In genomic region chr4:139199703-139200340, GRCm38 (mm10) we compare ENCODE assay signal across 12 mouse cellular contexts. TPM values are rescaled to one million over a fixed set of nuclear protein-coding genes. Genes with fewer than 3 reads are reported as not detected.
A peak's percentile ranks its signal among the peaks of the same experiment; 100 is the strongest.
DNase-seq lines count a peak whose midpoint lies in the region; ATAC-seq and TF ChIP-seq lines count a peak whose summit lies in the region.
"Had no signal": no experiment of that assay in that cellular context is flagged by ENCODE, and none has a peak within 500 bp of the region (broad histone marks: within the 10 kb centered on the region; RNA-seq: fewer than 3 reads in every experiment).

No protein-coding gene starts in this region.

- H3K4me1 ChIP-seq in heart, adult 2 months (ENCODE audit: control insufficient read depth, insufficient read depth, low read length), result peaks cover 64% of the 10 kb centered on the region
- H3K4me1 ChIP-seq in CH12.LX (ENCODE audit: control insufficient read depth in 1 of 2, insufficient read depth in 2 of 2), result peaks cover 46 to 99% of the 10 kb centered on the region in 2 experiments
- H3K4me1 ChIP-seq in cerebellum, adult 2 months (ENCODE audit: control insufficient read depth, insufficient read depth, low read length), result peaks cover 23% of the 10 kb centered on the region
- H3K4me1 ChIP-seq in limb, embryonic 10.5 days, result peaks cover 39% of the 10 kb centered on the region

- H3K4me3 ChIP-seq in heart, adult 2 months, result no peak overlapping the region
- no peak overlapping the region for H3K4me3 ChIP-seq in CH12.LX (replicated peaks in 1 of 3; ENCODE audit: low read depth in 2 of 3, low read length in 2 of 3, poor library complexity in 1 of 3)
- H3K4me3 ChIP-seq in cerebellum, adult 2 months (replicated peaks; ENCODE audit: insufficient read depth, low read depth, low read length), result no peak overlapping the region
- no peak overlapping the region for H3K4me3 ChIP-seq in limb, embryonic 10.5 days
- H3K4me3 ChIP-seq: embryonic facial prominence, embryonic 15.5 days had no signal

- no peak for TF ChIP-seq RAD21 in CH12.LX (IDR thresholded peaks at IDR 0.05; ENCODE audit: low read depth, low read length)

- 82% methylated on average over 8 of the region's 8 CpGs for WGBS in heart, adult 2 months
- 92% methylated on average over 8 of the region's 8 CpGs for WGBS in cerebellum, adult 2 months
- WGBS in limb, embryonic 10.5 days, result 93% methylated on average over 8 of the region's 8 CpGs

- intact Hi-C loops in heart, adult 2 months (cut with DNase I), result no loop called here
- intact Hi-C loops in heart, postnatal 14 days (cut with DNase I), result no loop called here

- in situ Hi-C loops in CH12.LX (cut with MboI; ENCODE audit: low pct_ligation_motif_present, low pct_unique_long_range_greater_than_20kb, low sequenced_read_pairs), result no loop called here

- H3K79me2 ChIP-seq in heart, adult 2 months (replicated peaks; ENCODE audit: control insufficient read depth, insufficient read depth, low read length), result peaks cover 9% of the 10 kb centered on the region
- peaks cover 91% of the 10 kb centered on the region for H3K79me2 ChIP-seq in CH12.LX (replicated peaks; ENCODE audit: control insufficient read depth, extremely low read depth, insufficient read depth, poor library complexity, severe bottlenecking)

- ATAC-seq in granulocyte monocyte progenitor cell, adult 5-6 weeks (replicated peaks; ENCODE audit: poor library complexity, severe bottlenecking), result peak; percentile 60
- peak; percentile 58 for ATAC-seq in megakaryocyte, adult 5-6 weeks (ENCODE audit: poor library complexity, severe bottlenecking)

- DNase-seq in heart, adult 2 months, result peak in 1 of 2 experiments; percentile 52
- DNase-seq in heart, postnatal 14 days, result no peak
- DNase-seq in CH12.LX (ENCODE audit: extremely low read depth), result no peak
- no peak for DNase-seq in cerebellum, adult 2 months
- DNase-seq in limb, embryonic 10.5 days (ENCODE audit: low spot score), result no peak
- DNase-seq in cerebellum, adult 9-10 months, result no peak
- DNase-seq: cerebellum, adult 11 months; kidney, adult 2 months had no signal

- no peak overlapping the region for H3K4me2 ChIP-seq in CH12.LX (ENCODE audit: insufficient read depth, low read depth, poor library complexity, severe bottlenecking)
- H3K4me2 ChIP-seq: embryonic facial prominence, embryonic 15.5 days; heart, embryonic 11.5 days had no signal

- peaks cover 18% of the 10 kb centered on the region for H3K36me3 ChIP-seq in heart, adult 2 months (ENCODE audit: control insufficient read depth, insufficient read depth, low read length)
- H3K36me3 ChIP-seq in CH12.LX (replicated peaks in 1 of 2; ENCODE audit: control insufficient read depth in 1 of 2, insufficient read depth in 1 of 2, low read length in 1 of 2), result peaks cover 11 to 80% of the 10 kb centered on the region in 2 experiments
- H3K36me3 ChIP-seq in limb, embryonic 10.5 days, result peaks cover 64% of the 10 kb centered on the region

- TF ChIP-seq EP300 in heart, adult 2 months (IDR thresholded peaks at IDR 0.05; ENCODE audit: insufficient read depth, low read depth, low read length), result no peak
- TF ChIP-seq EP300 in CH12.LX (IDR thresholded peaks at IDR 0.05; ENCODE audit: low read length), result no peak

- peak overlapping the region; percentile 77 for H3K27ac ChIP-seq in heart, adult 2 months
- peak overlapping the region; percentile 11; the same call in 1 of the 2 replicates for H3K27ac ChIP-seq in CH12.LX (ENCODE audit: insufficient read depth, low read depth)
- H3K27ac ChIP-seq in cerebellum, adult 2 months (ENCODE audit: insufficient read depth, low read length), result no peak overlapping the region
- H3K27ac ChIP-seq in limb, embryonic 10.5 days, result no peak overlapping the region
- H3K27ac ChIP-seq: embryonic facial prominence, embryonic 15.5 days had no signal

- no peak for TF ChIP-seq POLR2A in heart, adult 2 months (IDR thresholded peaks at IDR 0.05; ENCODE audit: insufficient read depth, low read depth, low read length)
- no peak for TF ChIP-seq POLR2A in CH12.LX (IDR thresholded peaks at IDR 0.05; ENCODE audit: low read depth, low read length)
- TF ChIP-seq POLR2A in cerebellum, adult 2 months (IDR thresholded peaks at IDR 0.05; ENCODE audit: borderline replicate concordance, insufficient read depth, low read length), result no peak

- TF ChIP-seq CTCF in heart, adult 2 months (IDR thresholded peaks at IDR 0.05), result no peak
- no peak for TF ChIP-seq CTCF in CH12.LX (conservative IDR thresholded peaks at IDR 0.05 in 1 of 2, IDR thresholded peaks at IDR 0.05 in 1 of 2; ENCODE audit: low read depth in 2 of 2, low read length in 2 of 2)
- no peak for TF ChIP-seq CTCF in cerebellum, adult 2 months (IDR thresholded peaks at IDR 0.05; ENCODE audit: borderline replicate concordance, insufficient read depth, low read depth, low read length)

- H3K27me3 ChIP-seq in heart, adult 2 months (ENCODE audit: control insufficient read depth, insufficient read depth, low read length), result no peaks in the 10 kb centered on the region
- H3K27me3 ChIP-seq in CH12.LX (replicated peaks), result no peaks in the 10 kb centered on the region
- H3K27me3 ChIP-seq in cerebellum, adult 2 months (ENCODE audit: control insufficient read depth, insufficient read depth, low read length), result no peaks in the 10 kb centered on the region
- H3K27me3 ChIP-seq in limb, embryonic 10.5 days (ENCODE audit: low read depth, poor library complexity, severe bottlenecking), result no peaks in the 10 kb centered on the region
- H3K27me3 ChIP-seq: embryonic facial prominence, embryonic 15.5 days had no signal

- H3K9ac ChIP-seq in heart, adult 2 months (ENCODE audit: low read depth, low read length), result no peak overlapping the region
- H3K9ac ChIP-seq in CH12.LX (ENCODE audit: insufficient read depth, low read depth), result no peak overlapping the region
- H3K9ac ChIP-seq: embryonic facial prominence, embryonic 15.5 days had no signal

- no peaks in the 10 kb centered on the region for H3K9me3 ChIP-seq in CH12.LX (replicated peaks; ENCODE audit: low read length)
- no peaks in the 10 kb centered on the region for H3K9me3 ChIP-seq in limb, embryonic 10.5 days (replicated peaks)
- H3K9me3 ChIP-seq: embryonic facial prominence, embryonic 15.5 days had no signal

- dilution Hi-C loops in CH12.LX (cut with MboI; ENCODE audit: extremely low pct_ligation_motif_present, extremely low pct_unique_long_range_greater_than_20kb, low sequenced_read_pairs), result no loop called here

TF ChIP-seq in CH12.LX, 34 proteins besides CTCF, POLR2A, EP300 and RAD21:
- no peak for TF ChIP-seq KAT2A (IDR thresholded peaks at IDR 0.05; ENCODE audit: insufficient replicate concordance, low read length)
- no peak for TF ChIP-seq MAZ (IDR thresholded peaks at IDR 0.05; ENCODE audit: low read depth, low read length)
- TF ChIP-seq JUND (conservative IDR thresholded peaks at IDR 0.05; ENCODE audit: low read depth, low read length), result no peak
- no peak for TF ChIP-seq ETS1 (conservative IDR thresholded peaks at IDR 0.05; ENCODE audit: low read depth, low read length)
- TF ChIP-seq USF2 (conservative IDR thresholded peaks at IDR 0.05; ENCODE audit: low read depth, low read length), result no peak
- no peak for TF ChIP-seq POLR2AphosphoS2 (IDR thresholded peaks at IDR 0.05; ENCODE audit: low read depth, low read length)
- no peak for TF ChIP-seq NRF1 (IDR thresholded peaks at IDR 0.05; ENCODE audit: low read depth, low read length)
- no peak for TF ChIP-seq USF1 (IDR thresholded peaks at IDR 0.05; ENCODE audit: low read depth, low read length)
- no peak for TF ChIP-seq IRF4 (IDR thresholded peaks at IDR 0.05; ENCODE audit: low read depth, low read length)
- TF ChIP-seq NELFE (IDR thresholded peaks at IDR 0.05; ENCODE audit: low read depth, low read length), result no peak
- no peak for TF ChIP-seq ZKSCAN1 (IDR thresholded peaks at IDR 0.05; ENCODE audit: borderline replicate concordance, low read depth, low read length)

RNA-seq across cellular contexts. Expression of gene Capzb, which starts 7.1 kb away (rescaled TPM):
- total RNA-seq in heart, adult 2 months (2021), result 100 to 1,000 TPM; 342 to 392 TPM
- polyA plus RNA-seq in heart, adult 2 months (2012; rRNA removed), result 160 and 191 TPM in 2 replicates
- total RNA-seq in heart, postnatal 14 days (2021), result 100 to 1,000 TPM; 418 to 433 TPM
- 83.5 and 86.4 TPM in 2 replicates for total RNA-seq in CH12.LX (2012; rRNA removed)
- 144 and 160 TPM in 2 replicates for total RNA-seq in CH12.LX (2014; rRNA removed)
- polyA plus RNA-seq in CH12.LX (2012; ENCODE audit: insufficient read length, low read depth), result 382 and 388 TPM in 2 replicates
- total RNA-seq in granulocyte monocyte progenitor cell, adult 5-6 weeks (2014; fragmentation: Nextera tagmentation), result 374 and 389 TPM in 2 replicates
- total RNA-seq in granulocyte monocyte progenitor cell, adult 5-6 weeks (2017), result 129 and 155 TPM in 2 replicates
- total RNA-seq in megakaryocyte, adult 5-6 weeks (2015), result 683 and 689 TPM in 2 replicates
- total RNA-seq in megakaryocyte, adult 5-6 weeks (2017), result 251 and 275 TPM in 2 replicates
- 199 and 220 TPM in 2 replicates for polyA plus RNA-seq in cerebellum, adult 2 months (2012; rRNA removed)
- 385 and 390 TPM in 2 replicates for polyA plus RNA-seq in limb, embryonic 10.5 days (2016; fragmentation: Nextera tagmentation; extraction: Ambion mirVana)

Comparison
In these comparisons a context has a peak if more than half of its experiments do, and no peak if none do; other contexts are left out.
1. H3K27ac ChIP-seq: peak in heart, adult 2 months (single experiment) and CH12.LX (single experiment); none in cerebellum, adult 2 months (single experiment) and limb, embryonic 10.5 days (single experiment).